Mouse (Mus musculus) testis, postnatal 14 days (tissue): ENCODE data around the gene Znhit3.

ENCODE experiments used
- DNase-seq: peaks from one replicate; pipeline ENCODE4 v3.0.0; 2021; ENCODE audit warnings: low spot score

The Znhit3 gene

DNA sequence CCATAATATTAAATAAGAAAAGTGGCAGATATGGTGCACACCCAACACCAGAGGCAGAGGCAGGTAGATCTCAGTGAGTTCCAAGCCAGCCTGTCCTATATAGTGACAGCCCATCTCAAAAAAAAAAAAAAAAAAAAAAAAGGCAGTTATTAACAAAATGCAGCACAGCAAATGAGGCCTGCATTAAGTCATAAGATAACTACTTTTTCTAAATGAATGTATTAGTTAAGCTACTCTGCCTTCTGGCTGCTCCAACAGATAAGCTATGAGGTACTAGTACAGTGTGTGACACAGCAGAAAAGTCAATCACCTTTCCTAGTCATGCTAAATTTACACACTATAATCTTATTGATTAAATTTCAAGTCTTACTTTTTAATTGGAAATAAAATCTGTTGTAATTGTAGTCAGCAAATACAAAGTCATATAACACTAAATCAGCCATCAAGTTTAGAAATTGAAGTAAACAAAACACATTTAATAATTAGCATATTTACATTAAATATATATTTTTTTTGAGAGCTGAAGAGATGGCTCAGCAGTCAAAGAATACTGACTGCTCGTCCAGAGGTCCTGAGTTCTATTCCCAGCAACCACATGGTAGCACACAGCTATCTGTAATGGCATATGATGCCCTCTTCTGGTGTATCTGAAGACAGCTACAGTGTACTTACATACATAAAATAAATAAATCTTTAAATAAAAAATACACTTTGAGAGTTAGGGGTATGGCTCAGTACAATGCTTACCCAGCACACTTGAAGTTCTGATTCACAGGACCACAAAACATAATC is 42.9 kb downstream of the Znhit3 start:
- DNase-seq: no peak

DNA sequence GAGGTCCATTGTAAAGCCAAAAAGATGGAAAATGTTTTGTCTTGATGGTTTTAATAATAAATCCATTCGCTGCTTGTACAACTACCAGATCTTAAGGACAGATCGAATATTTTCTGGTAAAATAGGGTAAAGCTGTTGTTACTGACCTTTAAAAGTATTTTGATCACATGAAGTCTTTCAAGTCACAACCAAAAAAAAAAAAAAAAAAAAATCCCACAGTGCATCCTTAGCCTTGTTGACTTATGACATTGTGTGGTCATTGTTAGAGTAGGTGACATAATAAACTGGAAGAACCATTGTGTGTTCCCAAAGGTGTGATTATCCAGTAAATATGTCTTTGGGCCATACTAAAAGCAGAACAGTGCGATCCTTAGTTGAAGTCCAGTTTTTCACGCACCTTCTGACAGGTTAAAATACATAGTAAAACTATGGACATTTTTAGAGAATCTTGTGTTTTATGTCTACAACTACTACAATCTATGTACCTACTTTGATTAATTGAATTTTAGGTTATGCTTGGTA is 44.6 kb downstream of the Znhit3 start:
- DNase-seq: no peak

DNA sequence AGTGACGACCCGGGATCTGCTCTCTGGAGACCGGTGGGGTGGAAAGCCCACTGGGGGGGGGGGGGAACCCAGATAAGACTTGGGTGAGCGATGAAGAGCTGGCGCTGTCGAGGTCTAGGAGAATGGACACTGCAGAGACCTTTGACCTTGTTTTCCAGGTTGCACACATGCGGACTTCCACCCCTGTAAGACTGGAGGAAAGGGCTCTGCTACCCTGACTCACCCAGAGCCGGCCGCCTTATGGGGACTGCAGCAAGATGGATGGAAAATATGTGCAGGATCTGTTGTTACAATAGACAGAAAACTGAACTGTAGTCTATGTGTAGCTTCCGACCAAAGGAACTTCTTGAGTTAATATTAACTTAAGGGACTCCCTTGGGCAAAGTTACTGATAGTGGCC is 45.1 kb downstream of the Znhit3 start:
- DNase-seq: no peak

DNA sequence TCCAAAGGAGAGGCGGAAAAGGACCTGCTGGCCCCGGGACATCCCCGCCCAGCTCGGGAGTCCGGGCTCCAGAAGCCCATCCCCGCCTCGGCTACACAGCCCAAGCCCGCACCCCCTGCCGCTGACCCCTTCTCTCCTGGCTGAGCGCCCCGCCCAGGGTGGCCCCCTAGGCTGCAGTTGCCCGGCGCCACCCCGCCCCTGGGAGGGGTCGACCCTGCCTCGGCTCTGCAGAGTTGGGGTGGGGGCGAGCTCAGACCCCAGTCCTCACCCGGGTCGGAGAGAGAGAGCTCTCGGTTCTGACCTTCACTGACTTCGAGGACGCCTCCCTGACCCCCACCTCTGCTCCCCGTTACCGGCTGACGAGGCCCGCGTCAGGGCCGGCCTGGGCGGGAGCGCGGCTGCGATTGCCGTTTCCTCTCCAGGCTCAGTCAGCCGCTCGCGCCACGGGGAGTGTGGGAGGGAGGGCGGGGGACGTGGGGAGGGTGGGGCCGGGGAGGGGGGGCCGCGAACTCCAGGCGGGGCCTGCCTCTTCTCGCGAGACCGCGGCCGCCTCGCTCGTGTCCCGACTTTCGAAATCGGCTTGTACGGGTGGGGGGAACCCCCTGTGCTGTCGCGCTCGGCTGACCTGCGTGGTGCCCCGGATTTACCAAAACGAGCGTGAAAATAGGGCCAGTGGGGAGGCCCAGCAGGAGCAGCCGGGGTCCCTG is 45.7 kb downstream of the Znhit3 start, which contains the start of gene Ggnbp2:
TSS of gene Ggnbp2 (minus strand) at position 481 of the 707 bp plus-strand sequence.
- peak; percentile 91 for DNase-seq

DNA sequence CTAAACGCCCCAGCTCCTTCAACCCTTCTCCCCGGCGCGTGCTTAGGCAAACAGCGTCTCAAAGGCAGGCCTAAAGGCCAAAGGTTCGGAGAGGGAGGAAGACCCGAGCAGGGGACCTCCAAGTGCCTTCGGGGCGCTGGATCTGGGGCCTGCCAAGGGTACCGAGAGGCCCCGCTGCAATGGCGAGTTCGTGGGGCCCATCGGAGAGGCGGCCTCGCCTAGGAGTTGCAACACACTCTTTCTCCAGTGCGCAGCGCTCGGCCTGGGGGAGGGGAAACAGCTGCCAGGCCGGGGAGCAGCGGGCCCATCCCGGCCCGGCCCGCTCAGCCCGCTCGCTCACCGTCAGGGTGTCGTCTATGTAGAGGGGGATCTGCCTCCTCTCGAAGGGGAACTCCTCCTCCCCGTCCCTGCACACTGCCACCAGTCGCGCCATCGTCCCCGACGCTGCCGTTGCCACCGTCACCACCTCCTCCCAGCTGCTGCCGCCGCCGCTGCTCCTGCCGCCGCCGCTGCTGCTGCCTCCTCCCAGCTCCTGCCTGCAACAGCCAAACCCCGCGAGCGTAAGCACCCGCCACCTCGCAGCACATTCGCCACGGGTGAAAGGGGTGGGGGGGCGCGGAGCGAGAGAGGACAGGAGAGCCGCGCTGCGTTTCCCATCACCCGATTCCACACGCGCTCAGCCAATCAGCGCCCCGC is 46.5 kb downstream of the Znhit3 start:
- peak; percentile 95 for DNase-seq

DNA sequence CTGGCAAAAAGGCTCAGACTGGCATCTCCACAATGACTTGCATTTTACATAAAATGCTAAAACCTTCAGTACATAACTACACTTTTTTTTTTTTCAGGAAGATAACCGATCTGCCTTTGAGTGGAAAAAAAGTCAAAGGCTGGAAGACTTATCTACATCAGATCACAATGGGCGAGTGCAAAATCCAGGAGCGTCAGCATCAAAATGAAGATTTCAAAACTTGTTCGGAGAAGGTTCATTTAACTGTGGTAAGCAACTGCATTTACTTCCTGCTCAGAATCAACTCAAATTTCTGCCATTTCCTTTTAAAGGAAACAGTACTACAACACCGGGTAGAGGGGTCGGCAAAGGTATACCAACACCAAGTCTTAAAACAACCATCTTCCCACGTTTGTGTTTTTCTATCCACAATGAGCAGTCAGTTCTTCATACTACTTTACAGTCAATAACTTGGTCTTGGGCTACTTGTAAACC is 47.3 kb downstream of the Znhit3 start:
- DNase-seq: no peak

DNA sequence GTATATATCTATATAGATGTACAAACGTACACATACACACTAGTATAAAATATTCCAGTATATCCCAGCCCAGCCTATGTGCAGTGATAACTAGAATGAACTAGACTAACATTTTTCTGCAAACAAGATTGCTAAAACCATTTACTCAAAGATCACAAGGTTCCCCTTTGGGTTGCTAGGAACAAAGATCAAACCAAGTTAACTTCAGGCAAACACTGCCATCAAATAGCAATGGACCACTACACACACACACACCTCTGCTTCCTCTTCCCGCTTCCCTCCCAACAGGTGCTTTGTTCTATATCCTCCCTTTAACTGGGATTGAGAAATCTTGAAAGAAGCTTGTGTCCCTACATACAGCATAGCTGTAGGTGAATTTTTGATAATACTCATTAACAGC is 48.6 kb downstream of the Znhit3 start:
- no peak for DNase-seq

DNA sequence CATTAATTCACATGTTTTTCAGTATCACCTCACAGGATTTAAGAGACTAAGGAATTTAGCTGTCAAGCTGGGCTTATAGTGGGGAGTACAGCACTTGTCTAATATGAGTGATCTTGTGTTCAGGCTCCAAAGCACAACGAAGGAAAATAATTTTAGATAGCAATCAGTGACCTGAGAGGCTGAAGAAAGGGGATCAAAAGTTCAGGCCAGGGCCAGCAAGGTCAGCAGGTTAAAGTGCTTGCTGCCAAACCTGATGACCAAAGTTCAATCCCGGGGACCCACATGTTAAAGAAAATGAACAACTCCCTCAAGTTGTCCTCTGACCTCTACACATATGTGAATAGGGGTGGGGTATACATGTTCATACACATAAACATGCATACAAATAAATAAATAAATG is 50.9 kb downstream of the Znhit3 start:
- no peak for DNase-seq
